Mouse (Mus musculus) thymus, postnatal 14 days (tissue): ENCODE results near the gene Tmem63b.
A peak's percentile ranks its signal among the peaks of the same experiment; 100 is the strongest.

Experiments
- DNase-seq: peaks from one replicate; pipeline ENCODE4 v3.0.0; 2021

Tmem63b gene

DNA sequence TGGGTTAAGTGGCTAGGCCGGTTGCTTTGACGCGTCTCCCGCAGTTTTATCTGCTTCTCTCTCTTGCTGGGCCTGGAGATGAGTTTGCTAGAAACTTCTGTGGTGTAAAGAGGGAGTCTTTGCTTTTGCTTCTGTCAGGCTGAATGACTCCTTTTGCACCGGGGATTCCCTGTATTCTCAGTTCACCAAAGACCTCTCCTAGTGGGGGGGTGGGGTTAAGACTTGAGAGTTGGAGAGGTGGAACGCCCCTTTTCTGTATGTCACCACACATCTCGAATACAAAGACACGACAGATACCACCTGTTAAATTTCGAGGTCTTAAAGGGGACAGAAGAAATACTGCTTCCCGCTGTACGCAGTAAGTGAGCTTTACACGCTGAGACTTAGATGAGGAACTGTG, at the start of gene Tmem63b:
TSS of gene Tmem63b (minus strand) at position 190 of the 400 bp plus-strand sequence.
- DNase-seq = peak; percentile 48

DNA sequence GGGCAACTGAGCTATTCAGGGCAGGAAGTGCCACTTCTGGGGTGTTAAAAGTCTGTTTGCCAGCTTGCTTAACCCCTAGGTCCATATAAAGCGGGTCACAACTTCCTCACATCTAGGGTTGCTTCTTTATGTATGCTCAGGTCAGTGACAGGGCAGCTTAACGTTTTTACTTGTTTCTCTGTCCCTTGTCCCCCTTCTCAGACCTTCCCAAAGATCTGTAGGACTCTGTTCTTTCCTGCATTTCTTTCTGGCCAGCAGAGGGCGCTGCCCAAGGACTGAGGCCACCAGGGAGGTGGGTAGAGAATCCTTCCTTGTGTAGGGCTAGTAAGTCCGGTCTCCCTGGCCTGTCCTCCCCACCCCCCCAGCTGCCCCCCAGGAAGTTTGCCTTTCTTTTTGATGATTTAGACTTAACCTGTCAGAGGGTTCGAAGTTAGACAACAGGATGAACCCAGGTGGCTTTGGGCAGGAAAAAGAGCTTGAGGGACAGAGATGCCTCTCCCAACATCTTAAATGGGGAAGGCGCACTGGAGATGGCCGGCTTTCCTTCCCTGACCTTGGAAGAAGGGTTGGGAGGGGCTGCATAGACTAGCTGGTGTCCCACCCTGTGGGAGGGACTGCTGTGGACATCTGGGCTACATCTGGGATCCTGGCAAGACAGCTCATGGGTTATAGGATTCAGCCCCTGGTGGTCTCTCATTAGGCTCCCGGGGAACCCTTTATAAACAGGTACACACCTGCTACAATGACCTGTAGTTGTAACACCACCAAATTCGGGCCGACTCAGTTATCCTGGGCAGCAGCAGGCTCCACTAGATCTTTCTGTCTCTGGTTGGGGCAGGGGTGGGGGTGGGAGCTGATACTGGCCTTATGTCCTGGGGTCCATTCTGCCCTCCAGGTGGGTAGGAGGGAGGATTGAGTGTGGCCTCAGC, 48.9 kb upstream of the Tmem63b start:
- peak; percentile 83 for DNase-seq

DNA sequence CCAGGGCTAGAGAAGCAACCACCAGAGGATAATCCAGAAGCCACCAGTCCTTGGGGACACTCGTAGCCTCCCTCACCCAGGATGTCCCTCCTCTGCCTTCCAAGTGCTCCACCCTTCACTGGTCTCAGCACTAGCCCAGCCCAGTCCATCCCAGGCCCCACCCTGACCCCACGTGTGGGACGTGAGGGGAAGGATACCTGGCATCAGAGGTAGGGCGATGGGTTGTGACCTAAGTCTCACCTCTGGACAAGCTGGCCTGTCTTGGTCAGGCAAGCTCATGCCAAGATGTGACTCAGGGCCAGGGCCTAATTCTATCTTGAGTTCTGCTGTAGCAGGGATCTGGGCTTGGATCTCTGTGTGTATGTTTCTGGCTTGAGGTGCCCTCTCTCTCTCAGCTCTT, 48.2 kb upstream of the Tmem63b start:
- DNase-seq = no peak

DNA sequence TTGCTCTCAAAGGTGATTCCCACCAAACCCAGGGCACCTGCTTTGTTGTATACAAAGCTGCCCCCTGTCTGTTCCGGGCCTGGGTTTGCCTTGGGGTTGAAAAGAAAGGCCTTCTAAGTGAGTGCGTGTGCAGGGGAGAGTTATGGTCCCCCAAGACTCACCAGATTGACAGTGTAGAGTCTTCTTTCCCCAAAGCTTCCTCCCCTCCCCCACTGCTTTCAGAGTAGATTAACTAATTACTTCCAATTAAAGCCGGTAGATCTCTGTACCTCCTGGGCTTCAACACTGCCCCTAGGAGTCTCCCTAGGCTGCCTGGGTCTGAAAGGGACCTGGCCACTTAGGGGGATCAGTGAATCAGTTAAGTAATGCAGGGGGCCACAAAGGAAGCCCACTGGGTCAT, 47.6 kb upstream of the Tmem63b start:
- DNase-seq = no peak

DNA sequence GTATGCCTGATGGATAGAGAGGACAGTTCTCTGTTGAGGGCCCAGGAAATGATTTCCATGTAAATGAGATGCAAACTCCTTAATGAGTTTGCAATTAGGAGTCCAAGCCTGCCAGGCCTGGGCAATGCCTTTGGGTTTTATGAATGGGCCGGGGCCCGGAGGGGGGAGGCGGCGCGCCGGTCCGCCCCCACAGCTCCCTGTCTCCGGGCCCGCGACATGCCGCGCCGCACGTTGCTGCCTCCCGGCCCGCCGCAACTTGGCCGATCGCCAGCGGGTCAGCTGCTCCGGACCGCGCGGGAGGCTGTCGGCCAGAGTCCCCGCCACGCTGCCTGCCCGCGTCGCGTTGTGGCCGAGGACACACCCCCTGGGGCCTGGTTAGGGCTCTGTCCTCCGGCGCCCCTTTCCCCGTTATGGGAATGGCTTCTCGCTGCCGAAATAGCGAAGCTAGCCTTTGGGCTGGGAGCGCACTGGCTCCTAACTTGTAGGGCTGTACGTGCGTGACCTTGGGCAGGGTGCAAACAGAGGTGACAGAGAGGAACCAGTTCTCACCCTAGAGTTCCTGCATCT, 47.1 kb upstream of the Tmem63b start, which contains the start of gene 1600014C23Rik:
TSS of gene 1600014C23Rik (minus strand) at position 110 of the 567 bp plus-strand sequence.
- DNase-seq = peak; percentile 14

DNA sequence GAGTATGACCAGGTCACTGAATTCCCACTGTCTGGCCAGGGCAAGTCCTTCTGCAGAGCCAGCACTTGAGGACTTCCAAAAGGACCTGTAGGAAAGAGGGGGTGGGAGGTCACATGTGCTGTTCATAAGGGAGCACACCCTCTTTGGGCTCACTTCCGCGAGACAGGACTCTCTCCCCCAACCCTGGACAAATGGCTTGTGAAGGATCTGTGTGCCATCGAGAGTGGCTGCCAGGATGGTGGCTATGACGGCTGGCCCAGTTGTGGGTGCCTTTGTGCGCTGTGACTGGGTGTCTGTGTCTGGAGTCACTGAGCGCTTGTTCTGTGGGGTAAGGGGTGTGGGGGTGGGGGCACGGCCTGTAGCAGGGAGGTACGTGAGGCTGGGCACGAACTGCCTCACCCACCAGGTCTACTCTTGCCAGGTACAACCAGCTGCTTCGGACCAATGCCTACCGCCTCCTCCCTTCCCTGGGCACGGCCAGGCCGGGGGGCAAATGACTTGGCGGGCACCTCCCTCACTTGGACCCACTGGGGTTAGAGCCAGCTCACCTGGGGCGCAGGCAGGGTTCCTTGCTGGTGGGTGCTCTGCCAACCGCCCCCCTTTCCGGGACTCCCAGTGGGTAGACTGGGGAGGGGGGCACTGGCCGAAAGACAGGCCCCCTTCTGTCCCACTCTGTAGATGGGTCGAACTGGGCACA, 46.5 kb upstream of the Tmem63b start:
- no peak for DNase-seq

DNA sequence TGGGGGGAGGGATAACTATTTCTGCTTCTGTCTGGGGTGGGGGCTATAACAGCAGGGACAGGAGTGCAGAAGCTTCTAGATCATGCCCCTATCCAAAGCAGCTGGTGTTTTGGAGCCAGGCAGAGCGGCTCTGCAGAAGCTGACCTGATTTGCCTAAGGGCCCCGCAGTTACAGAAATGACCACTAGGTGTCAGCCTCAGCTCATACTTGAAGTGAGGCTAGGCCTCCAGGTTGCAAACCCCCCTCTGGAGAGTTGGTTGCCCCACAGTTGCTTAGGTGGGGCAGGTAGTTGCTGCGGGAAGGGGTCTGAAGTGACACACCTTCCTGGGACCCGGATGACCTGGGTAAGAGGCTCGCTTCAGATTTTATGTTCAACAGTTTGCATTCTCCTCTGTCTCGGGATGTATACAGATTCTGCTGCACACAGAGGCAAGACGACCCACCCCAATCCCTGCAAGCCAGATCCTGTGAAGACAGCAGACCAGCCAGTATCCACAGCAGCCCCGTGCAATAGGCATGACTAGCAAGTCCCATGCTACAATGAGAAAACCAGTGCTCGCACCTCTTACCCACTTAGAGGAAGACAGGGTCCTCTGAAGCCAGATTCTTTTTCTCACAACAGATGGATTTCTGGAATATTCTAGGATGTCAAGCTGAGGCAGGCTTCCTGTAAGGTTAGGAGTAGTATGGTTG, 44.6 kb upstream of the Tmem63b start:
- DNase-seq = peak; percentile 90

DNA sequence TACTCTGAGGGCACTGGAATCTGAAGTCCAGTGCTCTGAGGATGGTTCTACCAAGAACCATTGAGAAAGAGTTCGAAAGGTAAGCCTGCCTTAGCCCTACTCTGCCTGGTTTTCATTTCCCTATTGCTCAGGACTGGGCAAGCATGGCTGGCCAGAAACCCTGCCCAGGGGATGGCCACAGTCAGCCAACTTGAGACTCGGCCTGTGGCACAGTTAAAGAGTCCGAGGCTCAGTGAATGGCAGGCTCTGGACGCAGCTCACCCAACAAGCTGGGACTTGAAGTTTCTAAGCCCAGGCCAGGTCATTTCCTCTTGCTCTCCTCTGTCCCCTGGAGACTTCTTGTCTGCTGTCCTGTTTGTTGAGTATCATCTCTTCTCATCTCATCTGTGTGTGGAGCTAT, 44.0 kb upstream of the Tmem63b start:
- DNase-seq = no peak

DNA sequence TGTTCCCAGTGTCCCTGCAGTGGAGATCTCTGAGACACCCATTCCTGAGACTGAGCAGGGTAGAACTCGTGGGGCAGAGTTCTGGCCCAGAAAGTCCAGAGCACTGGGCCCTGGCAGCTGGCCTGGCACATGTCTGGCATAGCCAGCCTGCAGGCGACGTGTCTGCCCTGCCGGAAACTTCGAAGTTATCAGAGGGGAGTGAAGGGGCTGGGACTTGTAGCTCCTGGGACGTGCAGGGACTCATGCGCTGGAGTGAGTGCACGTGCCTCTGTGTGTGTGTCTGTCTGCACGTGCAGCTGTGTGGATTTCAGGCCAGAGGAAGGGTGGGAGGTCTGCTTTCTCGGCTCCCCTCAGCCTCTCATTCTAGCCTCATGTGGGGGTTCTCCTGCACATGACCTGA, 42.7 kb upstream of the Tmem63b start:
- DNase-seq = no peak

DNA sequence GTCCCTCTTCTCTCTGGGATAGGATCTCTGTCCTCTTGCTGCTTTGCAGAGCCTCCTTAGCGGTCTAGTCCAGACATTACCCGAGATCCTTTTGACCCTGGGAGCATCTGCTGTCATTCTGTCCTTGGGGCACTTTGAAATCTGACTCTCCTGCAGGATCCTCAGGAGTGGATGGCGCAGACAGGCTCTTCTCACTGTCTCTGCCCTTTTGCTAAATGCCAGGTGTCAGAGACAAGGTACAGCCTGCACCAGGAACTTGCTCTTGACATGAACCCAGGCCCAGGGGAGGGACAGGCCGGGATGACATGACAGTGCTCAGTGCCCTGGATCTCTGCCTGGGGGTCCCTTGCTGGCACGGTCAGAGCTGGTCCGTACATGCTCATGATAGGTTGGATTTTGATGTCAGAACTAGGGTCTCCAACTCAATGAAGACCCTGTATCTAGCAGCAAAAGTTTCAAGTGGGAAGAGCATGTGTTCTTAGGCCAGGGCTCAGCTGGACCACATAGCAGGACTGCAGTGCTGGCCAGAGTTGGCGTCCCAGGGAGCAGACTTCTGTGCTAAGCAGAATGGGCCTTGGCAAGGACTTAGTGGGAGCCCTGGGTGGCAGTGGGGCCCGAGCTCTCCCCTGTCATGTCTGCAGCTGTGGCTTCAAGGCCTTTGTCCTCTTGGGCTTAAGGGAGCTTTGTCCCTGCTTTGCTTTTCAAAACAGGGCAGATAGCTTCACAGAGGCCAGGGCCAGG, 41.4 kb upstream of the Tmem63b start:
- DNase-seq = no peak

DNA sequence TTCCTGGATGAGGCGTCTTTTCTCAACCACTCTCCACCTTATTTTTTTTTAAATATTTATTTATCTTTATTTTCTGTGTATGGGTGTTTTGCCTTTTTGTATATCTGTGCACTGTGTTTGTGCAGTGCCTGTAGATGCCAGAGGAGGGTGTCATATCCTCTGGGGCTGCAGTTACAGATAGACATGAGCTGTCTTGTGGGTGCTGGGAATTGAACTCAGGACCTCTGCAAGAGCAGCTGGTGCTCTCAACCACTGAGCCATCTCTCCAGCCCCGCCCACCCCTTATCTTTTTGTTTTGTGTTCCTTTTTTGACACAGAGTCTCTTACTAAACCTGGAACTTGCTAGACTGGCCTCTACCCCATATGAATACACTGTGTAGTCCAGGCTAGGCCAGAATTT, 40.8 kb upstream of the Tmem63b start:
- DNase-seq = no peak

DNA sequence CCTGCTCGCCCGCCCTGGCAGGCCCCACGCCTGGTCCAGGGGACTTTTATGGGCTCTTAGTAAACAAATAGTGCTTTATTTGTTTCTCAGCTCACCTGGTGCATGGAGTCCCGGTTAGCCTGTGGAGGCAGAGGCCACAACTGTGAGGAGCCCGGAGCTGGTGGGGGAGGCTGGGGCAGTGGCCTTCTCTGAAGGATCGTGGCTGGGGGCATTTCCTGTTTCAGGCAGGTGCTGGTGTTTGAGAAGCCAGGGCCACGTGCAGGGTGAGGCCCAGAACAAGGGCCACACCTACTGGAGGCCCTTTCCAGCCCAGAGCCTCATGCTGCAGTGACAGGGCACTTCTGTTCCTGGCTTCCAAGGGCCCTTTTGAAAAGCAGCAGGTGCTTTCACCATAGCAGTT, 39.5 kb upstream of the Tmem63b start:
- peak; percentile 29 for DNase-seq

DNA sequence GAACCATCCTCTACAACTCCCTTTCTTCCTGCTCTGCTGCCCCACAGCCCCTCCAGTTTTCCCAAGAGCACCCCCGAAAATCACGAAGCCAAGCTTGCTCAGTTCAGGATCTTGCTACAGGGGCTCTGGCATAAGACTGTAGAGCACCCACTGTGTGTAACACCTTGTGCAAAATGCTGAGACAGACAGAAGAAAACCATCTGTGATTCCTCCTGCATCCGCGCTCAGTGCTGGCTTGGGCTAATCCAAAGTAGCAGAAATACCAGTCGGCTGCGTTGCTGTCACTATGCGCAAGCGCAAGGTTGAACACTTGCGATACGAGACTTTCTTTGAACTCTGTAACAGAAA, 37.8 kb upstream of the Tmem63b start:
- no peak for DNase-seq

DNA sequence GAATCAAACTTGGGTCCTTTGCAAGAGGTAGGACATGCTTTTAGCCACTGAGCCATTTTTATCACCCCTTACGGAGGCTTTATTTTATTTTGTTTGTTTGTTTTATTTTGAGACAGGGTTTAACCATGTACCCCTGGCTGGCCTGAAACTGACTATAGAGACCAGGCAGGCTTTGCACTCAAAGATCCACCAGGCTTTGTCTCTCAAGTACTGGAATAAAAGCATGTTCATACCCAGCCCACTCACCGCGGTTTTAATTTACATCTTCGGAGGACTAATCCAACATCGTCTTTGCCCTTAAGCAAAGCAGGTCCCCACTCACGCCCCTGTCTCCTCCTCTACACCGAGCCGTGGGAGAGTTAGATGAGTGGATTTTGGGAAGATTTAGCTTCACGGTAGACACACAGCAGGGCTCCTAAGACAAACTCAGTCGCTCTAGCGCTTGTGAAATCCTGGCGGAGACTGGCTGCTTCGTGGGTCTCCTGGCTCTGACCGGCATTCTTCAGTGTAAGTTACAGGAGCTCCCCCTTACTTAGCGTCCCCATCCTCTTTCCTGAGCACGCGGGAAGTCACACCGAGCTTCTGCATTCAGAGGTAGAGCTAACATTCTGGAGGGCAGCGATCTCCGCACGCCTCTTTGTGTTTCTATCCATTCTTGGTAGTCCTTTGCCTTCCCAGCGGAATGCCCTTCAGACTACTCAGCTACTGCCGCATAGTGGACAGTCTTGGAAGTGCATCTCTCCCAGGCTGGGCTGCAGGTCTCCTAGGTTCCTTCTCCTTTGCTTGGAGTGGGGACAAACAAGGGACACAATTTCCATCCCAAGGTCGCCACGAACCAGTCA, 37.2 kb upstream of the Tmem63b start:
- peak; percentile 77 for DNase-seq

DNA sequence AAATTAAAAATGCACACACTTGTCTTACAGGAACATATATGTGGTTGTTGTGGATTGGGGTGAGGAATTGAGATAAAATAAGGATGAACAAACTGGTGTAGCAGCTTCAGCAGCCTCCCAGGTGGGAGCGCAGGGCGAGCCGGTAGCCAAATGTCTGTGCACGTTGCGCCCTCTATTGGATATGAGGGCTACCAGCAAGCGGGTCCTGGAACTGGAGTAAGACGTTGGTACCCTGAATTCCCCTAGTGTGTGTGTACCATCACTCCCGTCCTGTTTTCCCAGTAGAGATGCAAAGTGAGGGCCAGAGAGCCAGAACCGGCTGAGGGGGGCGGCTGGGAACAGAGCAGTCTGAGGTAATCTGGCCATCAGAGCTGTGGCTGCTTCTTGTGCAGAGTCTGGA, 31.6 kb upstream of the Tmem63b start:
- DNase-seq = peak; percentile 83

DNA sequence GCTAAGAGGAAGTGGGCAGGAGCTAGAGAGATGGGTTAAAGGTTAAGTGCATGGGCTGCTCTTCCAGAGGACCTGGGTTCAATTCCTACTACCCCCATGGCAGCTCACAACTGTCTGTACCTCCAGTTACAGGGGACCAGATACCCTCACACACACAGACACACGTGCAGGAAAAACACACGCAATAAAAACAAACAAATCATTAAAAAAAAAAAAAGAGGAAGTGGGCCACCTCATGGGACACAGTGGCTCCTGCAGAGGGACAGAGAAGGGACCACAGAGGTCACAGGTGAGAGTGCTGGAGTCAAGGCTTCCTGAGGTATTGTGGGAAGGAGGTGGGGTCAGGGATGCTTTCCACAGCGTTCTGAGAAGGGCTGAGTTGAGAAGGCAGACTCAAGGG, 24.8 kb upstream of the Tmem63b start:
- no peak for DNase-seq

DNA sequence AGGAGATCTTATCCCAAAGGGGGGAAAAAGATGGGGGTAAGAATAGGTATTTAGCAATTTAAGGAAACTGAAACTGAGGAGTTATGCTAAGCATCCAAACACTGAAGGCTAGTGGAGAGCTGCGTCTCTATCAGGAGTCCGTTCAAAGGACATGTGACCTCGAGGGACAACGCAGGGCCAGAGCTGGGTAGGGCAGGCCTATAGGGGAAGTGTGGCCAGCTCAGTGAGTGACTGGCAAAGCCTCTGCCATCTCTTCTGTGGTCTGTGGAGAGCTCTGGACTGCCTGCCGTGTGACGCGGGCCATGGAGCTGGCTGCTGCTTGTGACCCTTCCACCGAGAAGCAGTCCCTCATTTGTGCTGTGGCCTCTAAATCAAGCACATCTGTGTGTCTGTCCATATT, 23.7 kb upstream of the Tmem63b start:
- no peak for DNase-seq

DNA sequence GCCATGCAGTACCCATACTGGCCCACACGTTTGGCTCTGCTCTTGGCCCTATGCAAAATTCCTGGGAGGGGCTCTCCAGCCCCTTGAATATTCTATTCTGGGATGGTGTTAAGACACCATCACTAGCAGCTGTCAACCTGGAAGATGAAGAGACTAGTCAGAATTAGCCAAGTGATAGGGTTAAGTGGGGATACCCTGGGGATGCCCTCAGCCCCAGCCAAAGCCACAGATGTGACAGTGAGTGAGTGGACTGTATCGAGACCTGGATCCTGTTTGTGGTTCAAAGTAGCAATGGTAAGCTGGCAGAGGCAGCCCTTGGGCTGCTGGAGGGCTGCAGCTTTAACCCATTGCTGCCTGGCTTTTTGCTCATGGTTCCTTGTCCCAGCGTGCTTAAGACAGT, 23.1 kb upstream of the Tmem63b start:
- no peak for DNase-seq

DNA sequence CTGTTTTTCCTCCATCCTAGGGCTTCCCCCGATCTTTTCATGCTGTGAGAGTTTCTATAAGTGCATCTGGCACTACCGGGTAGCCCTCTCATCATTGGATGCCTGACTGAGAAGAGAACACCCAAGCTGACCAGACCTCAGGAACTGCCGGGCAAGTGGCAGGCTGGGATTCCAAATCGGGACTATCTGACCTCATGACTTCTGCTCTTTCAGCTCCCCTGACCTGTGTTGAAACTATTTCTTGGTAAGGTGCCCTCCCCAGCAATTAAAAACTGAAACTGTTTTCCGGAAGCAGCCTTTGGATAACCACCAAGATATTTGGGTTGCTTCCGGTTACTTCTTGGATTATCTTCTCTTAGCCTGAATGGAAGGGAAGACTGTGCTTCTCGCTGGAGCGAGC, 21.5 kb upstream of the Tmem63b start:
- DNase-seq = no peak

DNA sequence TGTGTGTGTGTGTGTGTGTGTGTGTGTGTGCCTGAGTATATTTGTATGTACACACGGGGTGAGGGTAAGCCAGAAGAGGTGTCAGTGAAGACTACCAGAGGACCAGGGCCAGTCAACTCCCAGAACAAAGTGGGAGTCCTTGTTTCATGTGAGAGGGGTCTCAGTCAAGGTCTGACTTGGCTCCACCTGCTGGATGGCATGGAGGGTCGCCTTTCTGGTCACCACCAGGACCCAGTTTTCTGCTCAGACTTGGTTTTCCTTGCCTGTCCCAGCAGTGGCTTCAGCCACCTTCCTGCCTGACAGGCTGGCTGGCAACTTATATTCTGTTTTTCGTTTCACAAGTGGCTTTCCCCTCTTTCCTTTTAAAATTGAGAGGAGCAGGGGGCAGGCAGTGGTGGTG, 20.7 kb upstream of the Tmem63b start:
- no peak for DNase-seq

DNA sequence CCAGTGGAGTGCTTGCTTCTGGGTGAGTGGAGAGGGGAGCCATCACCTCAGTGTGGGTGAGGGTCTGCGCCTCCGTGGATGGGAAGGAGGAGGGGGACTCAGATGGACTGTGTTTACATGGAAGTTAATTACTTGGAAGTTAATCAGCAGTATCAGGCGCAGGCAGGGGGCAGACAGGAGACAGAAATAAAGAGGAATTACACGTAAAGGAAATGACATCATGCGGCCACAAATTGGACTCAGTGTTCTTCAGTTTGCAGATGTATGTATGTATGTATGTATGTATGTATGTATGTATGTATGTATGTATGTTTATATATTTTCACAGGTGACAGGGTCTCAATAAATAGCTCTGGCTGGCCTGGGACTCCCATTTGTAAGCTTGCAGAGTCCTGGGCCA, 20.1 kb upstream of the Tmem63b start:
- no peak for DNase-seq

DNA sequence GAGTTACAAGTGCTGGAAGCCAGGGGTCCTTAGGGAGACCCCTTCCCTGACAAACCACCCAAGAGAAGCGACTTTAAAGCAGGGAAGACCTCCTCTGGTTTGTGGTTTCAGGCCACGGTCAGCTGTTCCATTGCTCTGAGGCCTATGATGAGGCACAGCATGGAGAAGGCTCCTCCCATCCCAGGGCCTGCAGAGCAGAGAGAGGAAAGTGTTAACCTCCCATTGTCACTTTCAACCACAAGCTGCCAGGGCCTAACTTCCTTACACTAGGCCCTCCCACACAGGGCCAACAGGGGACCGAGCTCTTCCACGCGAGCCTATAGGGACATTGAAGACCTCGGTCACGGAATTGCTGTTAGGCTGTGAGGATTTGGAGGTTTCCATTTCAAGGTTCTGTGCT, 16.5 kb upstream of the Tmem63b start:
- no peak for DNase-seq
